Mouse (Mus musculus): ENCODE measurements at regions not wholly inside any gene's neighbourhood (a gene's known extent, or its start where the extent isn't known, plus 50 kb on each side); places are given as distances from the start of the nearest gene placed in this dataset.

- H3K4me2 ChIP-seq (ENCODE audit: low read depth, severe bottlenecking) = no peak overlapping the region
- DNase-seq (ENCODE audit: low spot score) (no peak), ATAC-seq (ENCODE audit: insufficient number of reproducible peaks, low FRiP score, low TSS enrichment, low read depth) (no peak)
- no peaks in the 10 kb centered on the region for H3K36me3 ChIP-seq (ENCODE audit: control insufficient read depth, insufficient read depth, low read length)
- no peak overlapping the region for H3K9ac ChIP-seq (ENCODE audit: low read length)
- H3K4me3 ChIP-seq (ENCODE audit: low read depth, low read length) = no peak overlapping the region
- no peak overlapping the region for H3K27ac ChIP-seq (replicated peaks; ENCODE audit: low read depth, low read length)
- no peaks in the 10 kb centered on the region for H3K9me3 ChIP-seq (ENCODE audit: control insufficient read depth, low read length)
- no peaks in the 10 kb centered on the region for H3K4me1 ChIP-seq (ENCODE audit: control insufficient read depth, insufficient read depth, low read length)
- H3K27me3 ChIP-seq (ENCODE audit: control insufficient read depth, insufficient read depth, low read length) = no peaks in the 10 kb centered on the region
- WGBS = 52% methylated on average over 13 of the region's 13 CpGs
These were observed 699.3 kb upstream of the Cited2 start for GRCm38 (mm10) chr10:17023571-17024293.

DNA sequence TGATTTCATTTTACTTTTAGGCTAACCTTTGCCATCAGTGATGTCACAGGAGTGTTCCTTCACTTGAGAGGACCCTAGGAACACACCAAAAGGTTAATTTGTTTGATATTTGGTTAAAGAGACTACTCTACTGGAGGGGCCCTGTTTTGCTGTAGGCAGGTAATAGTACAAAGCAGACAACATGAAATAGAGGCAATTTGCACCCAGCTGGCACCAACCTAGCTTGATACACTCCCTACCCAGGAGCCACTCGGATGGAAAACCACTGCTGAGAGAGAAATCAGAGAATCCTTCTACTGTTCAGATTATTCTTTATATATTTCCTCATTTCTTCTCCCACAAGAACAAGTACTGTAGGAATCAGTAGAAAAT is 698.7 kb upstream of the Cited2 start:
- Histone ChIP-seq H3K9ac (ENCODE audit: low read length) (no peak overlapping the region), H3K27ac (replicated peaks; ENCODE audit: low read depth, low read length) (no peak overlapping the region), H3K9me3 (ENCODE audit: control insufficient read depth, low read length) (no peaks in the 10 kb centered on the region), H3K4me1 (ENCODE audit: control insufficient read depth, insufficient read depth, low read length) (no peaks in the 10 kb centered on the region), H3K27me3 (ENCODE audit: control insufficient read depth, insufficient read depth, low read length) (no peaks in the 10 kb centered on the region), H3K4me2 (ENCODE audit: low read depth, severe bottlenecking) (no peak overlapping the region), H3K4me3 (ENCODE audit: low read depth, low read length) (no peak overlapping the region), H3K36me3 (ENCODE audit: control insufficient read depth, insufficient read depth, low read length) (no peaks in the 10 kb centered on the region)
- DNase-seq (ENCODE audit: low spot score) (no peak), ATAC-seq (ENCODE audit: insufficient number of reproducible peaks, low FRiP score, low TSS enrichment, low read depth) (no peak)
- 63% methylated on average over 1 of the region's 1 CpGs for WGBS

DNA sequence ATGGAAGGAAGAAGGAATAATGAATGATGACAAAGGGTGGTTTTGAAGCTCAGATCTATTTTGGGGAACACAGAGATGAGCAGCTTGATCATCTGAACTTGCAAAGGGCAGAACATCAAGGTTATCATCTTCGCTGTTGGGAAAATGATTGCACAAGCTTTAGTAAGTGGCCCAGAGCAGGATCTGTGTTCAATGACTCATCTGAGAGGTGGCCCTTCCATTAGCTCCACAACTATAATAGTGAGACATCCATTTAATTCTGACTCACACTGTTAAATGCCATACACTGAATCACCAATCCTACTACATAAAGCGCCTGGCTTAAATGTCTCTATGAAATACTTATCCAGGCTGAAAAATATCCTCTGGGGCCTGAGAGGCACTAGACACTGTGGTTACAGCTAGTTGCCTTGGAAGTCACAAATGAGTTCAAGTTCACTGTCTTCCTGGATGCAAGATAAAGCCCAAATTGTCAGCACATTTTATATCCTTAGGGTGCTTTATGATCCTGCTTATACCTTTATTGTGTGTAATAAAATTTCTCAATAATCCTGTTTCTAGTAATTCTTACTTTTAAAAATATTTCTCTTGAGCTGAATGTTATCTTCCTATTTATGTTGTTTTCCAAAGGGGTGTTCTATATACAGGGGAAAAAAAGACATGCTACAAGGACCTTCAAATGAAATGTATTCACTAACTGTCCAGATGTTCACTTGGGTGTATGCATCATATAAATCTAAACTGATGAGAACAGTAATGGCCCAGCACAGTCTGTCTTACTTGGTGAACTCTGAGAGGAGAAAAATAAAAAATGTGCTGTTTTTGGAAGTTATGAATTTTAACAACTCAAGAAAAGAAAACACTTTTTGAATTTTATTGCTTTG is 687.9 kb upstream of the Cited2 start:
- no peak for DNase-seq (ENCODE audit: low spot score)
- Histone ChIP-seq H3K27ac (replicated peaks; ENCODE audit: low read depth, low read length) (no peak overlapping the region), H3K4me1 (ENCODE audit: control insufficient read depth, insufficient read depth, low read length) (no peaks in the 10 kb centered on the region), H3K9ac (ENCODE audit: low read length) (no peak overlapping the region), H3K9me3 (ENCODE audit: control insufficient read depth, low read length) (no peaks in the 10 kb centered on the region), H3K36me3 (ENCODE audit: control insufficient read depth, insufficient read depth, low read length) (no peaks in the 10 kb centered on the region), H3K4me3 (ENCODE audit: low read depth, low read length) (no peak overlapping the region), H3K4me2 (ENCODE audit: low read depth, severe bottlenecking) (no peak overlapping the region), H3K27me3 (ENCODE audit: control insufficient read depth, insufficient read depth, low read length) (no peaks in the 10 kb centered on the region)
- WGBS = 92% methylated on average over 2 of the region's 2 CpGs
- ATAC-seq (ENCODE audit: insufficient number of reproducible peaks, low FRiP score, low TSS enrichment, low read depth) = no peak

GRCm38 (mm10) chr10:17038259-17039043 is 684.6 kb upstream of the Cited2 start:
- ATAC-seq (ENCODE audit: insufficient number of reproducible peaks, low FRiP score, low TSS enrichment, low read depth) (no peak), DNase-seq (ENCODE audit: low spot score) (no peak)
- no peaks in the 10 kb centered on the region for H3K4me1 ChIP-seq (ENCODE audit: control insufficient read depth, insufficient read depth, low read length)
- no peak overlapping the region for H3K4me3 ChIP-seq (ENCODE audit: low read depth, low read length)
- no peaks in the 10 kb centered on the region for H3K36me3 ChIP-seq (ENCODE audit: control insufficient read depth, insufficient read depth, low read length)
- no peak overlapping the region for H3K9ac ChIP-seq (ENCODE audit: low read length)
- WGBS = 83% methylated on average over 11 of the region's 11 CpGs
- no peak overlapping the region for H3K4me2 ChIP-seq (ENCODE audit: low read depth, severe bottlenecking)
- no peak overlapping the region for H3K27ac ChIP-seq (replicated peaks; ENCODE audit: low read depth, low read length)
- H3K27me3 ChIP-seq (ENCODE audit: control insufficient read depth, insufficient read depth, low read length) = no peaks in the 10 kb centered on the region
- H3K9me3 ChIP-seq (ENCODE audit: control insufficient read depth, low read length) = no peaks in the 10 kb centered on the region

GRCm38 (mm10) chr10:17042090-17042489 is 680.9 kb upstream of the Cited2 start:
- no peaks in the 10 kb centered on the region for H3K27me3 ChIP-seq (ENCODE audit: control insufficient read depth, insufficient read depth, low read length)
- H3K4me1 ChIP-seq (ENCODE audit: control insufficient read depth, insufficient read depth, low read length) = no peaks in the 10 kb centered on the region
- no peak overlapping the region for H3K27ac ChIP-seq (replicated peaks; ENCODE audit: low read depth, low read length)
- no peak overlapping the region for H3K9ac ChIP-seq (ENCODE audit: low read length)
- no peak overlapping the region for H3K4me3 ChIP-seq (ENCODE audit: low read depth, low read length)
- H3K9me3 ChIP-seq (ENCODE audit: control insufficient read depth, low read length) = no peaks in the 10 kb centered on the region
- DNase-seq (ENCODE audit: low spot score) (no peak), ATAC-seq (ENCODE audit: insufficient number of reproducible peaks, low FRiP score, low TSS enrichment, low read depth) (no peak)
- no peaks in the 10 kb centered on the region for H3K36me3 ChIP-seq (ENCODE audit: control insufficient read depth, insufficient read depth, low read length)
- 85% methylated on average over 1 of the region's 1 CpGs for whole genome bisulfite sequencing
- no peak overlapping the region for H3K4me2 ChIP-seq (ENCODE audit: low read depth, severe bottlenecking)

- H3K4me2 ChIP-seq (ENCODE audit: low read depth, severe bottlenecking) = no peak overlapping the region
- no peaks in the 10 kb centered on the region for H3K4me1 ChIP-seq (ENCODE audit: control insufficient read depth, insufficient read depth, low read length)
- ATAC-seq (ENCODE audit: insufficient number of reproducible peaks, low FRiP score, low TSS enrichment, low read depth) (no peak), DNase-seq (ENCODE audit: low spot score) (no peak)
- H3K36me3 ChIP-seq (ENCODE audit: control insufficient read depth, insufficient read depth, low read length) = no peaks in the 10 kb centered on the region
- H3K4me3 ChIP-seq (ENCODE audit: low read depth, low read length) = no peak overlapping the region
- H3K9ac ChIP-seq (ENCODE audit: low read length) = no peak overlapping the region
- no peak overlapping the region for H3K27ac ChIP-seq (replicated peaks; ENCODE audit: low read depth, low read length)
- H3K9me3 ChIP-seq (ENCODE audit: control insufficient read depth, low read length) = no peaks in the 10 kb centered on the region
- 81% methylated on average over 3 of the region's 3 CpGs for WGBS
- H3K27me3 ChIP-seq (ENCODE audit: control insufficient read depth, insufficient read depth, low read length) = no peaks in the 10 kb centered on the region
These were observed 680.0 kb upstream of the Cited2 start for GRCm38 (mm10) chr10:17042973-17043372.

DNA sequence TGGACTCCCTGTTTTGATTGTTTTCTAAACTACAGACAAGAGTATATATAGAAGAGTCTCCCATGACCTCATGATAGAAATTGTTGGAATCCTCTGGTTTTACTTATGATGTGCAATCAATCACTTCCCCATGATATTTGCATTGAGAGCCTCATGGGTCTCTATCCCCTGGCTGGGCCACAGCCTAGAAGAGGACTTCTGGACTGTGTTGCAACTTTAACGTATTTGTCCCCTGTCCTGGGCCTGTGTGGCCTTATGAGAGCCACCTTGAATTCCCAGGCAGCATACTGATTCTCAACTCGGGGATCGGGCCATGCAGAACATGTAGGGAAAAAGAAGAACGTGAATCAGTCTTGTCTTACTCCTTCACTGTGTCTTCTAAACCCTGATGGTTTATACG is 676.3 kb upstream of the Cited2 start:
- Histone ChIP-seq H3K27ac (replicated peaks; ENCODE audit: low read depth, low read length) (no peak overlapping the region), H3K9ac (ENCODE audit: low read length) (no peak overlapping the region), H3K4me3 (ENCODE audit: low read depth, low read length) (no peak overlapping the region), H3K9me3 (ENCODE audit: control insufficient read depth, low read length) (no peaks in the 10 kb centered on the region), H3K4me2 (ENCODE audit: low read depth, severe bottlenecking) (no peak overlapping the region), H3K27me3 (ENCODE audit: control insufficient read depth, insufficient read depth, low read length) (no peaks in the 10 kb centered on the region), H3K4me1 (ENCODE audit: control insufficient read depth, insufficient read depth, low read length) (no peaks in the 10 kb centered on the region), H3K36me3 (ENCODE audit: control insufficient read depth, insufficient read depth, low read length) (no peaks in the 10 kb centered on the region)
- ATAC-seq (ENCODE audit: insufficient number of reproducible peaks, low FRiP score, low TSS enrichment, low read depth) (no peak), DNase-seq (ENCODE audit: low spot score) (no peak)
- WGBS = 92% methylated on average over 5 of the region's 5 CpGs

- no peak overlapping the region for H3K27ac ChIP-seq (replicated peaks; ENCODE audit: low read depth, low read length)
- H3K9me3 ChIP-seq (ENCODE audit: control insufficient read depth, low read length) = no peaks in the 10 kb centered on the region
- no peak overlapping the region for H3K9ac ChIP-seq (ENCODE audit: low read length)
- ATAC-seq (ENCODE audit: insufficient number of reproducible peaks, low FRiP score, low TSS enrichment, low read depth) = no peak
- H3K36me3 ChIP-seq (ENCODE audit: control insufficient read depth, insufficient read depth, low read length) = no peaks in the 10 kb centered on the region
- 95% methylated on average over 1 of the region's 1 CpGs for WGBS
- no peak overlapping the region for H3K4me2 ChIP-seq (ENCODE audit: low read depth, severe bottlenecking)
- peaks cover 2% of the 10 kb centered on the region; the same call in 1 of the 2 replicates for H3K4me1 ChIP-seq (ENCODE audit: control insufficient read depth, insufficient read depth, low read length)
- H3K27me3 ChIP-seq (ENCODE audit: control insufficient read depth, insufficient read depth, low read length) = no peaks in the 10 kb centered on the region
- no peak overlapping the region for H3K4me3 ChIP-seq (ENCODE audit: low read depth, low read length)
- no peak for DNase-seq (ENCODE audit: low spot score)
These were observed 650.1 kb upstream of the Cited2 start for GRCm38 (mm10) chr10:17072906-17073305.
